7 mouse cellular contexts compared by ENCODE assay signal in genomic region chr1:82724339-82725025, GRCm38 (mm10). TPM values are rescaled to one million over a fixed set of nuclear protein-coding genes. Genes with fewer than 3 reads are reported as not detected.
A peak's percentile ranks its signal among the peaks of the same experiment; 100 is the strongest.
DNase-seq lines count a peak whose midpoint lies in the region; ATAC-seq lines count a peak whose summit lies in the region.

Mff (plus strand) TSS chr1:82724890.

- H3K4me1 ChIP-seq in intestine, embryonic 15.5 days (replicated peaks), result peaks cover 5% of the 10 kb centered on the region
- H3K4me1 ChIP-seq in midbrain, embryonic 10.5 days, result peaks cover 10% of the 10 kb centered on the region

- peak within 1 kb of the TSS; percentile 77 for H3K4me2 ChIP-seq in intestine, embryonic 15.5 days (replicated peaks)

- DNase-seq in adrenal gland, adult 2 months, result peak; percentile 96
- DNase-seq in embryo, embryonic 11.5 days (ENCODE audit: low read depth, low spot score), result peak; percentile 87
- DNase-seq in gastrocnemius, postnatal 36 days, result peak; percentile 89 to 92
- DNase-seq in left cerebral cortex, postnatal 25 days (ENCODE audit: low spot score in 2 of 2), result peak; percentile 93 to 96
- peak; percentile 93 for DNase-seq in midbrain, embryonic 10.5 days (ENCODE audit: low spot score)
- DNase-seq in right cerebral cortex, postnatal 4 days, result peak; percentile 84

- no peaks in the 10 kb centered on the region for H3K27me3 ChIP-seq in intestine, embryonic 15.5 days (replicated peaks)
- peaks cover 16% of the 10 kb centered on the region for H3K27me3 ChIP-seq in midbrain, embryonic 10.5 days (ENCODE audit: low read depth, poor library complexity, severe bottlenecking)

- intact Hi-C loops in gastrocnemius, postnatal 36 days (cut with DNase I), result loop anchor here (10.0 kb wide), 1 partner anchor 120 kb away; no protein-coding TSS in a partner anchor
- intact Hi-C loops in left cerebral cortex, postnatal 25 days (cut with DNase I), result no loop called here

- peak within 1 kb of the TSS; percentile 66 for H3K27ac ChIP-seq in intestine, embryonic 15.5 days
- peak within 1 kb of the TSS; percentile 96 for H3K27ac ChIP-seq in midbrain, embryonic 10.5 days (replicated peaks)

- peaks cover under 1% of the 10 kb centered on the region; the same call in 1 of the 2 replicates for H3K36me3 ChIP-seq in intestine, embryonic 15.5 days
- peaks cover 20% of the 10 kb centered on the region for H3K36me3 ChIP-seq in midbrain, embryonic 10.5 days

- WGBS in intestine, embryonic 15.5 days, result 10% methylated on average over 38 of the region's 38 CpGs
- WGBS in midbrain, embryonic 10.5 days, result 9% methylated on average over 38 of the region's 38 CpGs

- H3K9me3 ChIP-seq in intestine, embryonic 15.5 days, result no peaks in the 10 kb centered on the region
- no peaks in the 10 kb centered on the region for H3K9me3 ChIP-seq in midbrain, embryonic 10.5 days (replicated peaks)

- H3K4me3 ChIP-seq in intestine, embryonic 15.5 days (replicated peaks), result peak within 1 kb of the TSS; percentile 76
- peak within 1 kb of the TSS; percentile 91 for H3K4me3 ChIP-seq in midbrain, embryonic 10.5 days

- H3K9ac ChIP-seq in intestine, embryonic 15.5 days, result peak within 1 kb of the TSS; percentile 93

- peak; percentile 99 for ATAC-seq in intestine, embryonic 15.5 days

RNA-seq across cellular contexts. Expression of gene Mff, which starts in this region (rescaled TPM):
- total RNA-seq in adrenal gland, adult 2 months (2021), result 100 to 1,000 TPM; 133 to 135 TPM
- 242 and 318 TPM in 2 replicates for polyA plus RNA-seq in adrenal gland, adult 2 months (2012; rRNA removed)
- total RNA-seq in gastrocnemius, postnatal 36 days (2021), result 100 to 1,000 TPM; 136 to 140 TPM
- 157 and 188 TPM in 2 replicates for polyA plus RNA-seq in intestine, embryonic 15.5 days (2015; fragmentation: Nextera tagmentation; extraction: Ambion mirVana)
- 100 to 1,000 TPM; 274 to 279 TPM for total RNA-seq in left cerebral cortex, postnatal 25 days (2021)
- polyA plus RNA-seq in midbrain, embryonic 10.5 days (2016; fragmentation: Nextera tagmentation; extraction: Ambion mirVana), result 232 and 249 TPM in 2 replicates

Comparison
In these comparisons a context has a peak if more than half of its experiments do, and no peak if none do; other contexts are left out.
1. Peak in every context shown above with its lines: DNase-seq, ATAC-seq, H3K4me3 ChIP-seq and H3K27ac ChIP-seq.